Mouse (Mus musculus): ENCODE measurements around the gene Ccl26. TPM values are rescaled to one million over a fixed set of nuclear protein-coding genes. Genes with fewer than 3 reads are reported as not detected.

Ccl26 gene
- polyA plus RNA-seq, 1 experiment = not detected

GRCm38 (mm10) chr5:135557671-135558070 lies 5.7 kb downstream of the Ccl26 start:
- TF ChIP-seq POLR2A (IDR thresholded peaks at IDR 0.05; ENCODE audit: control insufficient read depth, extremely low read depth, insufficient read depth, low read length, poor library complexity) (no peak), CTCF (IDR thresholded peaks at IDR 0.05; ENCODE audit: borderline replicate concordance, control insufficient read depth, extremely low read depth, insufficient read depth, low read length, poor library complexity) (no peak)
- no peak for DNase-seq
- Histone ChIP-seq H3K4me1 (replicated peaks; ENCODE audit: control insufficient read depth, insufficient read depth, low read length) (no peaks in the 10 kb centered on the region), H3K27me3 (ENCODE audit: control insufficient read depth, insufficient read depth, low read length) (no peaks in the 10 kb centered on the region), H3K4me3 (ENCODE audit: control insufficient read depth, insufficient read depth, low read length) (no peak overlapping the region), H3K36me3 (ENCODE audit: control insufficient read depth, insufficient read depth, low read length) (no peaks in the 10 kb centered on the region), H3K27ac (ENCODE audit: control insufficient read depth, insufficient read depth, low read length) (no peak overlapping the region)
- WGBS = 71% methylated on average over 3 of the region's 3 CpGs

DNA sequence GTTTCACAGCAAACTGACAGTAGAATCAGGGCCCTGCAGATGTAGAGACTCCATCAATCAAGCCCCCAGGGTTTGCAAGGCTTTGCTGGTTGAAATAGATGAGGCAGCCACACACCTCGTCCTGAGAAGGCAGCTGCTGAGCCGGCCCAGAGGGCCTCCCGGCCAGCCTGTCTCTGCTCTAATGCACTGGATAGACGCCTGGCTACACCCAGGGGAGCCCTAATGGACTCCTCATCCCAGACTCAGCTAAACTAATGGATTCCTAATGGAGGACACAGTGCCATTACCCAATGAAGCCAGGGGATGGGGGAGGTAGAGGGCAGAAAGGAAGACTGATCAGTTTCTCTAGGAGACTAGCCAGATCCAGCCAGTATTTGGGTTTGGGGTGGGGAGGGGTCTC lies 6.3 kb downstream of the Ccl26 start:
- Histone ChIP-seq H3K27ac (ENCODE audit: control insufficient read depth, insufficient read depth, low read length) (no peak overlapping the region), H3K4me3 (ENCODE audit: control insufficient read depth, insufficient read depth, low read length) (no peak overlapping the region), H3K4me1 (replicated peaks; ENCODE audit: control insufficient read depth, insufficient read depth, low read length) (no peaks in the 10 kb centered on the region), H3K36me3 (ENCODE audit: control insufficient read depth, insufficient read depth, low read length) (no peaks in the 10 kb centered on the region), H3K27me3 (ENCODE audit: control insufficient read depth, insufficient read depth, low read length) (no peaks in the 10 kb centered on the region)
- DNase-seq = no peak
- TF ChIP-seq POLR2A (IDR thresholded peaks at IDR 0.05; ENCODE audit: control insufficient read depth, extremely low read depth, insufficient read depth, low read length, poor library complexity) (no peak), CTCF (IDR thresholded peaks at IDR 0.05; ENCODE audit: borderline replicate concordance, control insufficient read depth, extremely low read depth, insufficient read depth, low read length, poor library complexity) (no peak)
- 80% methylated on average over 4 of the region's 4 CpGs for WGBS

GRCm38 (mm10) chr5:135556259-135556658 lies 7.1 kb downstream of the Ccl26 start:
- H3K27me3 ChIP-seq (ENCODE audit: control insufficient read depth, insufficient read depth, low read length) = no peaks in the 10 kb centered on the region
- H3K4me1 ChIP-seq (replicated peaks; ENCODE audit: control insufficient read depth, insufficient read depth, low read length) = no peaks in the 10 kb centered on the region
- DNase-seq = no peak
- no peaks in the 10 kb centered on the region for H3K36me3 ChIP-seq (ENCODE audit: control insufficient read depth, insufficient read depth, low read length)
- no peak overlapping the region for H3K27ac ChIP-seq (ENCODE audit: control insufficient read depth, insufficient read depth, low read length)
- no peak for TF ChIP-seq CTCF (IDR thresholded peaks at IDR 0.05; ENCODE audit: borderline replicate concordance, control insufficient read depth, extremely low read depth, insufficient read depth, low read length, poor library complexity)
- TF ChIP-seq POLR2A (IDR thresholded peaks at IDR 0.05; ENCODE audit: control insufficient read depth, extremely low read depth, insufficient read depth, low read length, poor library complexity) = no peak
- WGBS = 78% methylated on average over 4 of the region's 4 CpGs
- no peak overlapping the region for H3K4me3 ChIP-seq (ENCODE audit: control insufficient read depth, insufficient read depth, low read length)

DNA sequence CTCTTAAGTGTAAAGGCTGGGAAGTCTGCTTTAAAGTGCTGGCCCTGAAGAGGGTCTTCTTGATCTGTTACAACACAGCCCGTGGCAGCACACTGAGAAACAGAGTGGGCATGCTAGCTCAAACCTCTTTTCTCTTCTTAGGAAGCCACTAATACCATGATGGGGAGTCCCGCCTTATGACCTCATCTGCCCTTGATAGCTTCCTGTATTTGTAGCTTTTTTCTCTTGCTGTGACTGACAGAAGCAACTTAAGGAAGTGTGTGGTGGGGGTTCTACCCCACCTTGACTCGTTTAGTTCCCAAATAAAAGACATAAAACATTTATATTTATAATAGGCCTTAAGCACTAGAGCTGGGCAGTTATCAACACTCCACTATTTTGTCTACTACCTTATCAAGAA lies 11.8 kb downstream of the Ccl26 start:
- Histone ChIP-seq H3K27me3 (ENCODE audit: control insufficient read depth, insufficient read depth, low read length) (no peaks in the 10 kb centered on the region), H3K4me3 (ENCODE audit: control insufficient read depth, insufficient read depth, low read length) (no peak overlapping the region), H3K27ac (ENCODE audit: control insufficient read depth, insufficient read depth, low read length) (no peak overlapping the region), H3K36me3 (ENCODE audit: control insufficient read depth, insufficient read depth, low read length) (no peaks in the 10 kb centered on the region), H3K4me1 (replicated peaks; ENCODE audit: control insufficient read depth, insufficient read depth, low read length) (no peaks in the 10 kb centered on the region)
- WGBS = 31% methylated on average over 3 of the region's 3 CpGs
- TF ChIP-seq CTCF (IDR thresholded peaks at IDR 0.05; ENCODE audit: borderline replicate concordance, control insufficient read depth, extremely low read depth, insufficient read depth, low read length, poor library complexity) = no peak
- no peak for DNase-seq

DNA sequence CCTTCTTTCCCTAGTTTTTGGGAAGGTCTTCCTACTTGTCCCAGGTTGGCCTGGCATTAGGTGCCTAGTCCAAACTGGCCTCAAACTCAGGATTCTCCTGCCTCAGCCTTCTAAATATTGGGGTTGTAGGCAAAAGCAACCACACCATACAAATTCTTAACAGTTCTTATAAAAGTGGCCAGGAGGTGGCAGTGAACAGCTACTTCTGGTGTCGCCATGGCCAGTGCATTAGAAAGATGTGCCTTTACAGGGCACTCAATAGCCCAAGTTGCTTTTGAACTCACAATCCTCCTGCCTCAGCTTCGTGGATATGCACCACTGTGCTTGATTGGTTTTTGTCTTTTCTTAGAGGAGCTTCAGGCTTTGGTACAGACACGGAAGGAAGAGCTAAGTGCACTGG lies 12.5 kb downstream of the Ccl26 start:
- Histone ChIP-seq H3K4me1 (replicated peaks; ENCODE audit: control insufficient read depth, insufficient read depth, low read length) (no peaks in the 10 kb centered on the region), H3K36me3 (ENCODE audit: control insufficient read depth, insufficient read depth, low read length) (no peaks in the 10 kb centered on the region), H3K4me3 (ENCODE audit: control insufficient read depth, insufficient read depth, low read length) (no peak overlapping the region), H3K27me3 (ENCODE audit: control insufficient read depth, insufficient read depth, low read length) (no peaks in the 10 kb centered on the region), H3K27ac (ENCODE audit: control insufficient read depth, insufficient read depth, low read length) (no peak overlapping the region)
- WGBS = 35% methylated on average over 3 of the region's 3 CpGs
- TF ChIP-seq POLR2A (IDR thresholded peaks at IDR 0.05; ENCODE audit: control insufficient read depth, extremely low read depth, insufficient read depth, low read length, poor library complexity) = no peak
- TF ChIP-seq CTCF (IDR thresholded peaks at IDR 0.05; ENCODE audit: borderline replicate concordance, control insufficient read depth, extremely low read depth, insufficient read depth, low read length, poor library complexity) = no peak
- DNase-seq = peak; percentile 20

GRCm38 (mm10) chr5:135547990-135548389 lies 15.4 kb downstream of the Ccl26 start:
- Histone ChIP-seq H3K4me1 (replicated peaks; ENCODE audit: control insufficient read depth, insufficient read depth, low read length) (peaks cover 10% of the 10 kb centered on the region), H3K4me3 (ENCODE audit: control insufficient read depth, insufficient read depth, low read length) (no peak overlapping the region), H3K36me3 (ENCODE audit: control insufficient read depth, insufficient read depth, low read length) (no peaks in the 10 kb centered on the region), H3K27ac (ENCODE audit: control insufficient read depth, insufficient read depth, low read length) (no peak overlapping the region), H3K27me3 (ENCODE audit: control insufficient read depth, insufficient read depth, low read length) (no peaks in the 10 kb centered on the region)
- TF ChIP-seq POLR2A (IDR thresholded peaks at IDR 0.05; ENCODE audit: control insufficient read depth, extremely low read depth, insufficient read depth, low read length, poor library complexity) (no peak), CTCF (IDR thresholded peaks at IDR 0.05; ENCODE audit: borderline replicate concordance, control insufficient read depth, extremely low read depth, insufficient read depth, low read length, poor library complexity) (no peak)
- WGBS = 90% methylated on average over 2 of the region's 2 CpGs
- no peak for DNase-seq
